ENCODE assay signal across 8 mouse cellular contexts in the genomic region with DNA sequence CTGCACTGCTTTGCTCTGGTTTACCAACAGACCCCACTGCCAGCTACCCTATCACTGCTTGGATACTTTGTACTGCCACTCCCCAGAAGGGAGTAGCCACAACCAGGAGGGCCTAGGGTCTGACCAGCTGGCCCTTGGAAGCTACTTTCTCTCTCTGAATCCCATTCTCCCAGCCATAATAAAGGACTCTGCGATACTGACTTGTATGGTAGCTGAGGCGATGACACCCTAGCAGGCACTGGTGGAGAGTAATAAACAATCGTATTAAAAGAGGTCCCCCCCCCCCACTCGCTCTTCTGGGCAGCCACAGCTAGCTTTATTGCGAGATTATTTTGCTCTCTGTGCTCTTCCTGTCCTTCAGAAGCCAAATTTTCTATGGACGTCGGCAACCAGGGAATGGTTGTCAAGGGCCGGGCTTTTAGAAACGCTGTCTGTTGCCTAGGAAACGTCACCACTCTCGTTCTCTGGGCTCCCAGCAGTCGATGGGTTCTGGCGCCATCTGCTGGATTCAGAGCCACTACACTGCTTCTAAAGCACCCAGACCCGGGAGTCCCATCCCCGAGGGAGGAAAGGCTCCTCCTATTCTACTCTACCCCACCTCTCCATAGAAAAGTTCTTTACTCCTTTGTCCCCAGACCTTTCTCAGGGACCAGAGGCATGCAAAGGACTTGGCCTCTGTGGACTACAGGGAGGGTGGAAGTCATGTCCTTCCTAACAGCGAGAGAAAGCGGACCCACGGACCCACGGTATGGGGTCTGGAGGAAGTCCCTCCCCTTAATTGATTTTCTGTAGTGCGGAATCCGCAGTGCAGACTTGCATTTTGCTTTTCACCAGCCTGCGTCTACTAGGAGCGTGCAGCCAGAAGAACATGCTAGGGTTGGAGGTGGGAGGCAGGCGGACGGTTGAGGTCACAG. TPM values are rescaled to one million over a fixed set of nuclear protein-coding genes. Genes with fewer than 3 reads are reported as not detected.
DNase-seq lines count a peak whose midpoint lies in the region; ATAC-seq and TF ChIP-seq lines count a peak whose summit lies in the region.

No protein-coding gene starts in this region.

- peak; percentile 94 for DNase-seq in ES-E14 (ENCODE audit: low read depth, low spot score)
- DNase-seq in cerebellum, adult 18-20 months, result peak; percentile 92
- peak; percentile 93 for DNase-seq in hindbrain, embryonic 10.5 days (ENCODE audit: low spot score)
- DNase-seq in layer of hippocampus, adult 9-10 months (ENCODE audit: low spot score), result peak; percentile 85
- peak; percentile 82 for DNase-seq in ovary, adult 18-20 months (ENCODE audit: low spot score)
- peak; percentile 84 for DNase-seq in thymus, adult 2 months

- WGBS in hindbrain, embryonic 10.5 days, result 11% methylated on average over 25 of the region's 25 CpGs
- 12% methylated on average over 25 of the region's 25 CpGs for WGBS in lung, embryonic 15.5 days
- 39% methylated on average over 25 of the region's 25 CpGs for WGBS in thymus, adult 2 months

- H3K4me1 ChIP-seq in ES-E14 (ENCODE audit: control insufficient read depth in 2 of 2, insufficient read depth in 2 of 2, low read length in 2 of 2, poor library complexity in 1 of 2), result peaks cover 2 to 10% of the 10 kb centered on the region in 2 experiments; a peak in 3 of 4 replicates
- peaks cover 35% of the 10 kb centered on the region for H3K4me1 ChIP-seq in hindbrain, embryonic 10.5 days (replicated peaks)
- peaks cover 4% of the 10 kb centered on the region for H3K4me1 ChIP-seq in lung, embryonic 15.5 days
- H3K4me1 ChIP-seq in thymus, adult 2 months (replicated peaks; ENCODE audit: control insufficient read depth, insufficient read depth, low read length), result peaks cover 7% of the 10 kb centered on the region; the same call in 1 of the 2 replicates

- H3K4me2 ChIP-seq in lung, embryonic 15.5 days, result peak overlapping the region; percentile 53

- peak overlapping the region; percentile 18 to 47; a peak in 3 of 4 replicates for H3K4me3 ChIP-seq in ES-E14 (ENCODE audit: insufficient read depth in 1 of 2, low read depth in 1 of 2, low read length in 2 of 2, poor library complexity in 1 of 2, severe bottlenecking in 1 of 2)
- peak overlapping the region; percentile 50 for H3K4me3 ChIP-seq in hindbrain, embryonic 10.5 days
- peak overlapping the region; percentile 31 for H3K4me3 ChIP-seq in lung, embryonic 15.5 days
- no peak overlapping the region for H3K4me3 ChIP-seq in thymus, adult 2 months (ENCODE audit: control insufficient read depth, insufficient read depth, low read length)

- TF ChIP-seq POLR2A in thymus, adult 2 months (IDR thresholded peaks at IDR 0.05; ENCODE audit: control insufficient read depth, extremely low read depth, insufficient read depth, low read length, poor library complexity), result 0 out of 2 replicates have a peak, but pooled peaks have one; percentile 20

- no peaks in the 10 kb centered on the region for H3K9me3 ChIP-seq in ES-E14 (ENCODE audit: control insufficient read depth, insufficient read depth, low read depth, low read length)
- no peaks in the 10 kb centered on the region for H3K9me3 ChIP-seq in hindbrain, embryonic 10.5 days
- no peaks in the 10 kb centered on the region for H3K9me3 ChIP-seq in lung, embryonic 15.5 days

- H3K9ac ChIP-seq in ES-E14 (ENCODE audit: insufficient read depth, low read depth, low read length, poor library complexity, severe bottlenecking), result no peak overlapping the region
- peak overlapping the region; percentile 11; the same call in 1 of the 2 replicates for H3K9ac ChIP-seq in lung, embryonic 15.5 days

- H3K36me3 ChIP-seq in ES-E14 (ENCODE audit: control insufficient read depth, insufficient read depth, low read length, poor library complexity, severe bottlenecking), result peaks cover 20% of the 10 kb centered on the region
- peaks cover 23% of the 10 kb centered on the region for H3K36me3 ChIP-seq in hindbrain, embryonic 10.5 days
- peaks cover 2% of the 10 kb centered on the region; the same call in 1 of the 2 replicates for H3K36me3 ChIP-seq in lung, embryonic 15.5 days
- peaks cover 17% of the 10 kb centered on the region for H3K36me3 ChIP-seq in thymus, adult 2 months (ENCODE audit: control insufficient read depth, insufficient read depth, low read length)

- in situ Hi-C loops in ES-E14 (cut with MboI; ENCODE audit: low sequenced_read_pairs in 2 of 2, unreplicated experiment in 2 of 2), result no loop called here

- H3K27ac ChIP-seq in ES-E14 (ENCODE audit: insufficient read depth, low read depth, low read length, poor library complexity, severe bottlenecking), result no peak overlapping the region
- peak overlapping the region; percentile 73 for H3K27ac ChIP-seq in hindbrain, embryonic 10.5 days
- no peak overlapping the region for H3K27ac ChIP-seq in lung, embryonic 15.5 days
- H3K27ac ChIP-seq in thymus, adult 2 months (ENCODE audit: control insufficient read depth, insufficient read depth, low read length), result no peak overlapping the region

- H3K27me3 ChIP-seq in hindbrain, embryonic 10.5 days (ENCODE audit: insufficient read depth, poor library complexity, severe bottlenecking), result peaks cover 56% of the 10 kb centered on the region
- peaks cover 12% of the 10 kb centered on the region for H3K27me3 ChIP-seq in lung, embryonic 15.5 days
- H3K27me3 ChIP-seq in thymus, adult 2 months (ENCODE audit: control insufficient read depth, insufficient read depth, low read length), result no peaks in the 10 kb centered on the region

- peak; percentile 80 for TF ChIP-seq CTCF in thymus, adult 2 months (IDR thresholded peaks at IDR 0.05; ENCODE audit: borderline replicate concordance, control insufficient read depth, extremely low read depth, insufficient read depth, low read length, poor library complexity)

- ATAC-seq in frontal cortex, adult (ENCODE audit: low TSS enrichment), result peak; percentile 97
- peak; percentile 76 for ATAC-seq in lung, embryonic 15.5 days (ENCODE audit: borderline replicate concordance, extremely low read depth, low FRiP score, low TSS enrichment)

TF ChIP-seq in ES-E14, 5 proteins besides CTCF, POLR2A, EP300 and RAD21:
- TF ChIP-seq ZC3H11A (IDR thresholded peaks at IDR 0.05; ENCODE audit: borderline replicate concordance, low read depth, low read length) (peak; percentile 34; the same call in 1 of the 2 replicates), HCFC1 (IDR thresholded peaks at IDR 0.05; ENCODE audit: borderline replicate concordance, insufficient read depth, low read length) (no peak), CHD2 (IDR thresholded peaks at IDR 0.05; ENCODE audit: low read depth, low read length) (no peak)

RNA-seq across cellular contexts. Expression of gene Impdh1, which starts 17.6 kb away (rescaled TPM):
- total RNA-seq in ES-E14 (2012; rRNA removed), result 24.9 and 29.7 TPM in 2 replicates
- 40.5 and 48.4 TPM in 2 replicates for polyA plus RNA-seq in hindbrain, embryonic 10.5 days (2016; fragmentation: Nextera tagmentation; extraction: Ambion mirVana)
- polyA plus RNA-seq in lung, embryonic 15.5 days (2015; fragmentation: Nextera tagmentation; extraction: Ambion mirVana), result 48.0 and 51.8 TPM in 2 replicates
- 323 and 354 TPM in 2 replicates for polyA plus RNA-seq in thymus, adult 2 months (2012; rRNA removed)

RNA-seq across cellular contexts. Expression of gene Prrt4, which starts 19.2 kb away (rescaled TPM):
- total RNA-seq in ES-E14 (2012; rRNA removed), result 0.40 and 1.4 TPM in 2 replicates
- 1.1 and 1.6 TPM in 2 replicates for polyA plus RNA-seq in hindbrain, embryonic 10.5 days (2016; fragmentation: Nextera tagmentation; extraction: Ambion mirVana)
- polyA plus RNA-seq in lung, embryonic 15.5 days (2015; fragmentation: Nextera tagmentation; extraction: Ambion mirVana), result 0.78 and 0.87 TPM in 2 replicates
- 0.32 and 0.41 TPM in 2 replicates for polyA plus RNA-seq in thymus, adult 2 months (2012; rRNA removed)

RNA-seq across cellular contexts. Expression of gene Rbm28, which starts 33.8 kb away (rescaled TPM):
- 50.9 and 58.1 TPM in 2 replicates for total RNA-seq in ES-E14 (2012; rRNA removed)
- polyA plus RNA-seq in hindbrain, embryonic 10.5 days (2016; fragmentation: Nextera tagmentation; extraction: Ambion mirVana), result 39.3 and 48.9 TPM in 2 replicates
- polyA plus RNA-seq in lung, embryonic 15.5 days (2015; fragmentation: Nextera tagmentation; extraction: Ambion mirVana), result 32.8 and 35.0 TPM in 2 replicates
- 9.9 and 13.0 TPM in 2 replicates for polyA plus RNA-seq in thymus, adult 2 months (2012; rRNA removed)
